ENCODE assay signal across 16 mouse cellular contexts in genomic region chr1:153006054-153006453, GRCm38 (mm10). TPM values are rescaled to one million over a fixed set of nuclear protein-coding genes. Genes with fewer than 3 reads are reported as not detected.
DNase-seq lines count a peak whose midpoint lies in the region; ATAC-seq lines count a peak whose summit lies in the region.
"Had no signal": no experiment of that assay in that cellular context is flagged by ENCODE, and none has a peak within 500 bp of the region (broad histone marks: within the 10 kb centered on the region; RNA-seq: fewer than 3 reads in every experiment).

No protein-coding gene starts in this region.

- no peak overlapping the region for H3K9ac ChIP-seq in heart, embryonic 15.5 days
- H3K9ac ChIP-seq in hindbrain, embryonic 15.5 days: no peak overlapping the region
- H3K9ac ChIP-seq: kidney, embryonic 15.5 days; limb, embryonic 15.5 days had no signal

- peak overlapping the region; percentile 14; the same call in 1 of the 2 replicates for H3K27ac ChIP-seq in heart, embryonic 15.5 days
- peak overlapping the region; percentile 37; the same call in 1 of the 2 replicates for H3K27ac ChIP-seq in hindbrain, embryonic 15.5 days (replicated peaks)
- H3K27ac ChIP-seq: heart, embryonic 10.5 days; kidney, embryonic 15.5 days; limb, embryonic 15.5 days had no signal

- intact Hi-C loops in heart, postnatal 14 days (cut with DNase I): no loop called here

- WGBS in heart, embryonic 15.5 days: 63% methylated on average over 5 of the region's 5 CpGs
- WGBS in hindbrain, embryonic 15.5 days: 54% methylated on average over 5 of the region's 5 CpGs

- ATAC-seq in heart, embryonic 15.5 days (replicated peaks; ENCODE audit: insufficient number of reproducible peaks, insufficient read depth, low FRiP score, low read depth): no peak
- no peak for ATAC-seq in hindbrain, embryonic 15.5 days (ENCODE audit: low FRiP score, low read depth)

- H3K4me2 ChIP-seq in heart, embryonic 15.5 days: no peak overlapping the region
- H3K4me2 ChIP-seq in hindbrain, embryonic 15.5 days: no peak overlapping the region
- H3K4me2 ChIP-seq: kidney, embryonic 15.5 days; limb, embryonic 15.5 days; midbrain, embryonic 11.5 days had no signal

- H3K36me3 ChIP-seq in heart, embryonic 15.5 days: no peaks in the 10 kb centered on the region
- no peaks in the 10 kb centered on the region for H3K36me3 ChIP-seq in hindbrain, embryonic 15.5 days
- H3K36me3 ChIP-seq: heart, embryonic 10.5 days; kidney, embryonic 15.5 days; limb, embryonic 15.5 days had no signal

- H3K27me3 ChIP-seq in heart, embryonic 15.5 days: no peaks in the 10 kb centered on the region
- H3K27me3 ChIP-seq in hindbrain, embryonic 15.5 days: no peaks in the 10 kb centered on the region
- H3K27me3 ChIP-seq: limb, embryonic 15.5 days had no signal

- DNase-seq in adrenal gland, adult (ENCODE audit: inconsistent age in 2 of 2, low spot score in 1 of 2): peak; percentile 16 to 47
- no peak for DNase-seq in adrenal gland, postnatal 4 days (ENCODE audit: low spot score in 2 of 2)
- no peak for DNase-seq in heart, postnatal 14 days
- DNase-seq in MN1 (ENCODE audit: low spot score): peak; percentile 40
- no peak for DNase-seq in thymus, postnatal 36 days
- DNase-seq in kidney, postnatal 4 days: no peak
- DNase-seq: cerebellum, adult 9-11 months; layer of hippocampus, adult 9-11 months; lung, adult 2 months; thymus, postnatal 4 days had no signal

- no peak overlapping the region for H3K4me3 ChIP-seq in heart, embryonic 15.5 days
- no peak overlapping the region for H3K4me3 ChIP-seq in hindbrain, embryonic 15.5 days
- H3K4me3 ChIP-seq: heart, embryonic 10.5 days; kidney, embryonic 15.5 days; limb, embryonic 15.5 days had no signal

- no peaks in the 10 kb centered on the region for H3K9me3 ChIP-seq in heart, embryonic 15.5 days (replicated peaks)
- no peaks in the 10 kb centered on the region for H3K9me3 ChIP-seq in hindbrain, embryonic 15.5 days
- H3K9me3 ChIP-seq: heart, embryonic 10.5 days; kidney, embryonic 15.5 days; limb, embryonic 15.5 days had no signal

- H3K4me1 ChIP-seq in heart, embryonic 15.5 days (replicated peaks): peaks cover 8% of the 10 kb centered on the region; the same call in 1 of the 2 replicates
- H3K4me1 ChIP-seq in hindbrain, embryonic 15.5 days (replicated peaks): peaks cover 18% of the 10 kb centered on the region

RNA-seq across cellular contexts. Expression of gene Nmnat2, which starts 51.3 kb away (rescaled TPM):
- total RNA-seq in adrenal gland, postnatal 4 days (2021): 1 to 10 TPM; 4.2 to 4.5 TPM
- 0.89 and 1.3 TPM in 2 replicates for polyA plus RNA-seq in heart, embryonic 15.5 days (2015; fragmentation: Nextera tagmentation; extraction: Ambion mirVana)
- total RNA-seq in heart, postnatal 14 days (2021): 1 to 10 TPM in 1 of 2 experiments, under 1 TPM in 1; 0.61 to 1.0 TPM
- polyA plus RNA-seq in hindbrain, embryonic 15.5 days (2015; fragmentation: Nextera tagmentation; extraction: Ambion mirVana): 77.9 and 81.6 TPM in 2 replicates

Comparison
In these comparisons a context has a peak if more than half of its experiments do, and no peak if none do; other contexts are left out.
1. DNase-seq: peak in adrenal gland, adult (2 of 2) and MN1 (single experiment); none in adrenal gland, postnatal 4 days (0 of 2), heart, postnatal 14 days (0 of 2), thymus, postnatal 36 days (0 of 2) and kidney, postnatal 4 days (0 of 2).